Mouse (Mus musculus): Measurements from ENCODE around the gene Masp2. TPM values are rescaled to one million over a fixed set of nuclear protein-coding genes. Genes with fewer than 3 reads are reported as not detected.

The Masp2 gene
- polyA plus RNA-seq, 1 experiment = not detected

GRCm38 (mm10) chr4:148641121-148641520 lies 38.8 kb downstream of the Masp2 start:
- H3K4me3 ChIP-seq (ENCODE audit: insufficient read depth, low read depth, low read length) = no peak overlapping the region
- no peaks in the 10 kb centered on the region for H3K4me1 ChIP-seq (ENCODE audit: control insufficient read depth, insufficient read depth, insufficient read length, low read length)
- no peak overlapping the region for H3K27ac ChIP-seq (replicated peaks; ENCODE audit: low read depth, low read length)

- H3K4me1 ChIP-seq (ENCODE audit: control insufficient read depth, insufficient read depth, insufficient read length, low read length) = no peaks in the 10 kb centered on the region
- no peak within 1 kb of the TSS for H3K27ac ChIP-seq (replicated peaks; ENCODE audit: low read depth, low read length)
- peak within 1 kb of the TSS; percentile 36; the same call in 1 of the 2 replicates for H3K4me3 ChIP-seq (ENCODE audit: insufficient read depth, low read depth, low read length)
Measured at GRCm38 (mm10) chr4:148643291-148644156, 41.2 kb downstream of the Masp2 start, which contains the start of gene Gm572. Gene Gm572, plus strand, starts transcription at chr4:148643317.

- Histone ChIP-seq H3K4me3 (ENCODE audit: insufficient read depth, low read depth, low read length) (peak overlapping the region; percentile 36; the same call in 1 of the 2 replicates), H3K4me1 (ENCODE audit: control insufficient read depth, insufficient read depth, insufficient read length, low read length) (no peaks in the 10 kb centered on the region), H3K27ac (replicated peaks; ENCODE audit: low read depth, low read length) (no peak overlapping the region)
Measured at GRCm38 (mm10) chr4:148644157-148644511, 41.8 kb downstream of the Masp2 start.

GRCm38 (mm10) chr4:148644926-148645325 lies 42.6 kb downstream of the Masp2 start:
- Histone ChIP-seq H3K27ac (replicated peaks; ENCODE audit: low read depth, low read length) (no peak overlapping the region), H3K4me3 (ENCODE audit: insufficient read depth, low read depth, low read length) (no peak overlapping the region), H3K4me1 (ENCODE audit: control insufficient read depth, insufficient read depth, insufficient read length, low read length) (no peaks in the 10 kb centered on the region)

- Histone ChIP-seq H3K27ac (replicated peaks; ENCODE audit: low read depth, low read length) (no peak overlapping the region), H3K4me3 (ENCODE audit: insufficient read depth, low read depth, low read length) (no peak overlapping the region), H3K4me1 (ENCODE audit: control insufficient read depth, insufficient read depth, insufficient read length, low read length) (no peaks in the 10 kb centered on the region)
Measured at GRCm38 (mm10) chr4:148646616-148647015, 44.3 kb downstream of the Masp2 start.

GRCm38 (mm10) chr4:148649309-148649708 lies 47.0 kb downstream of the Masp2 start:
- H3K27ac ChIP-seq (replicated peaks; ENCODE audit: low read depth, low read length) = no peak overlapping the region
- H3K4me1 ChIP-seq (ENCODE audit: control insufficient read depth, insufficient read depth, insufficient read length, low read length) = no peaks in the 10 kb centered on the region
- no peak overlapping the region for H3K4me3 ChIP-seq (ENCODE audit: insufficient read depth, low read depth, low read length)

- no peak overlapping the region for H3K27ac ChIP-seq (replicated peaks; ENCODE audit: low read depth, low read length)
- no peaks in the 10 kb centered on the region for H3K4me1 ChIP-seq (ENCODE audit: control insufficient read depth, insufficient read depth, insufficient read length, low read length)
- H3K4me3 ChIP-seq (ENCODE audit: insufficient read depth, low read depth, low read length) = no peak overlapping the region
Measured at GRCm38 (mm10) chr4:148651045-148651444, 48.7 kb downstream of the Masp2 start.

GRCm38 (mm10) chr4:148654701-148655398 lies 52.5 kb downstream of the Masp2 start:
- H3K27ac ChIP-seq (replicated peaks; ENCODE audit: low read depth, low read length) = no peak overlapping the region
- no peaks in the 10 kb centered on the region for H3K4me1 ChIP-seq (ENCODE audit: control insufficient read depth, insufficient read depth, insufficient read length, low read length)
- no peak overlapping the region for H3K4me3 ChIP-seq (ENCODE audit: insufficient read depth, low read depth, low read length)

- Histone ChIP-seq H3K4me1 (ENCODE audit: control insufficient read depth, insufficient read depth, insufficient read length, low read length) (no peaks in the 10 kb centered on the region), H3K27ac (replicated peaks; ENCODE audit: low read depth, low read length) (no peak overlapping the region), H3K4me3 (ENCODE audit: insufficient read depth, low read depth, low read length) (no peak overlapping the region)
Measured at GRCm38 (mm10) chr4:148656691-148657258, 54.4 kb downstream of the Masp2 start.

- Histone ChIP-seq H3K4me1 (ENCODE audit: control insufficient read depth, insufficient read depth, insufficient read length, low read length) (no peaks in the 10 kb centered on the region), H3K27ac (replicated peaks; ENCODE audit: low read depth, low read length) (no peak overlapping the region), H3K4me3 (ENCODE audit: insufficient read depth, low read depth, low read length) (no peak overlapping the region)
Measured at GRCm38 (mm10) chr4:148657776-148658175, 55.4 kb downstream of the Masp2 start.

- no peak overlapping the region for H3K4me3 ChIP-seq (ENCODE audit: insufficient read depth, low read depth, low read length)
- H3K4me1 ChIP-seq (ENCODE audit: control insufficient read depth, insufficient read depth, insufficient read length, low read length) = no peaks in the 10 kb centered on the region
- H3K27ac ChIP-seq (replicated peaks; ENCODE audit: low read depth, low read length) = no peak overlapping the region
Measured at GRCm38 (mm10) chr4:148660174-148660573, 57.8 kb downstream of the Masp2 start.

- Histone ChIP-seq H3K4me3 (ENCODE audit: insufficient read depth, low read depth, low read length) (0 out of 2 replicates have a peak overlapping the region, but pooled peaks have one; percentile 33), H3K4me1 (ENCODE audit: control insufficient read depth, insufficient read depth, insufficient read length, low read length) (no peaks in the 10 kb centered on the region), H3K27ac (replicated peaks; ENCODE audit: low read depth, low read length) (no peak overlapping the region)
Measured at GRCm38 (mm10) chr4:148662168-148662965, 60.0 kb downstream of the Masp2 start.

- Histone ChIP-seq H3K4me3 (ENCODE audit: insufficient read depth, low read depth, low read length) (no peak overlapping the region), H3K27ac (replicated peaks; ENCODE audit: low read depth, low read length) (no peak overlapping the region), H3K4me1 (ENCODE audit: control insufficient read depth, insufficient read depth, insufficient read length, low read length) (no peaks in the 10 kb centered on the region)
Measured at GRCm38 (mm10) chr4:148663326-148663725, 61.0 kb downstream of the Masp2 start.

- Histone ChIP-seq H3K27ac (replicated peaks; ENCODE audit: low read depth, low read length) (no peak overlapping the region), H3K4me3 (ENCODE audit: insufficient read depth, low read depth, low read length) (no peak overlapping the region), H3K4me1 (ENCODE audit: control insufficient read depth, insufficient read depth, insufficient read length, low read length) (no peaks in the 10 kb centered on the region)
Measured at GRCm38 (mm10) chr4:148664021-148664420, 61.7 kb downstream of the Masp2 start.
